Mouse (Mus musculus) liver, embryonic 14.5 days (tissue): Measurements from ENCODE around the gene Krtap28-13.

Experiments used
- CTCF ChIP-seq: IDR thresholded peaks from 2 replicates; pipeline ENCODE4 v1.5.1; 2016; ENCODE audit warnings: antibody characterized with exemption, low read depth, control low read depth
- EP300 ChIP-seq: IDR thresholded peaks from 2 replicates; pipeline ENCODE4 v1.6.1; 2016; ENCODE audit warnings: antibody characterized with exemption, low read depth

- TF ChIP-seq CTCF: no peak
- TF ChIP-seq EP300: no peak
Measured at GRCm38 (mm10) chr1:83016556-83016955, 44.2 kb upstream of the Krtap28-13 start.
